Mouse (Mus musculus) brain, embryonic 14.5 days (tissue): ENCODE measurements around the gene Car15.

Source experiments
- CTCF ChIP-seq: fragments of 200-500 bp; IDR thresholded peaks from 2 replicates; pipeline ENCODE4 v1.5.1; 2012; ENCODE audit warnings: inconsistent platforms, mild to moderate bottlenecking, moderate library complexity, borderline replicate concordance; ENCODE audit not compliant: insufficient read depth, insufficient read length; ENCODE audit errors: extremely low read depth
- POLR2A ChIP-seq: fragments of 200-500 bp; IDR thresholded peaks from 2 replicates; pipeline ENCODE4 v1.6.1; 2012; ENCODE audit warnings: mild to moderate bottlenecking, inconsistent platforms, borderline replicate concordance; ENCODE audit not compliant: poor library complexity, insufficient read depth, insufficient read length, severe bottlenecking; ENCODE audit errors: extremely low read depth

GRCm38 (mm10) chr16:17828229-17828628, 9.9 kb downstream of the Car15 start:
- TF ChIP-seq CTCF = no peak
- no peak for TF ChIP-seq POLR2A
